Mouse (Mus musculus): Measurements from ENCODE around the gene Dusp1. TPM values are rescaled to one million over a fixed set of nuclear protein-coding genes. Genes with fewer than 3 reads are reported as not detected.

Dusp1 gene
- polyA plus RNA-seq, 1 experiment from 2014 or later: 35.7 TPM

DNA sequence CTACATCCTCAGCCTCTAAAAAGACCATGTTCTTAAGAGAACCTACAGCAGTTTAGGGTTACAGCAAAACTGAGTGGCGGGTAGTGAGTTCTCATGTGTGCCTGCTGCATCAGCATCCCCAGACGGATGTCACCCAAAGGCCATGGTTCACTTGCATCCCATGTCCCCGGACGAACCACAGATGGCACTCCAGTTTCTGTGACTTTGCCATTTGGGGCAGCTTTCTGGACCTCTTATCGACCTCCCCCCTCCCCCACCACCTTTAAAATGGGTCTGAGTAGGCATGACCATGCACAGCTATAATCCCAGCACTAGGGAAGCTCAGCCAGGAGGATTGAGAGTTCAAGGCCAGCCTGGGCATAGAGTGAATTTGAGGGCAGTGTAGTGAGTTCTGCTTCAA lies 31.3 kb upstream of the Dusp1 start:
- H3K4me1 ChIP-seq (ENCODE audit: control insufficient read depth, insufficient read depth, low read length): peaks cover 43% of the 10 kb centered on the region
- ATAC-seq (replicated peaks; ENCODE audit: extremely low read depth, insufficient read depth, low FRiP score): no peak

DNA sequence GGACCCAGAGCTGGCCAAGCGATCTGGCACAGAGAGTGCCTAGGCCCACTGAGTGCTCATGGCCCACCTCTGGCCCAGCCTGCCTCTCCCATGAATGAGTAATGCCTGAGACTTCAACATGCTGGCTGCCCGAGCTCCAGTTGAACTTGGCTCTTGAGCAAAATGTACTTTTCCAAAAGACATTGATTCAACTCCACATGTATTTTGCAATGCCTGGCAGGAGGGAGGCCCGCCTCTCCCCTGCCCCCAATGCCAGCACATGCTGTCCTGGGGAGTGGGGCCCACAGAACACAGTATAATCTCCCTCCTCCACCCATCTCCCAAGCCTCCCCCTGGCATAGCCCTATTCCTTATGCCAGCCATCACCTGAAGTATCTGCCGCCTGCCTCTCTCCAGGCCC lies 30.6 kb upstream of the Dusp1 start:
- H3K27ac ChIP-seq (ENCODE audit: low read length): peak overlapping the region; percentile 56
- H3K4me3 ChIP-seq (ENCODE audit: low read length): no peak overlapping the region
- H3K36me3 ChIP-seq (ENCODE audit: control insufficient read depth, insufficient read depth): 0 out of 2 replicates have a peak, but pooled peaks cover under 1% of the 10 kb centered on the region
- H3K4me1 ChIP-seq (ENCODE audit: control insufficient read depth, insufficient read depth, low read length): peaks cover 46% of the 10 kb centered on the region
- no peaks in the 10 kb centered on the region for H3K27me3 ChIP-seq (ENCODE audit: control insufficient read depth, insufficient read depth, low read length)
- 83% methylated on average over 4 of the region's 4 CpGs for WGBS
- H3K4me2 ChIP-seq (ENCODE audit: low read depth, low read length): no peak overlapping the region
- H3K9me3 ChIP-seq (replicated peaks; ENCODE audit: control insufficient read depth, low read length): no peaks in the 10 kb centered on the region
- ATAC-seq (replicated peaks; ENCODE audit: extremely low read depth, insufficient read depth, low FRiP score): no peak
- H3K9ac ChIP-seq (ENCODE audit: low read length): no peak overlapping the region

More for the DNA sequence above, 31.3 kb upstream of the Dusp1 start:
- Histone ChIP-seq H3K4me2 (ENCODE audit: low read depth, low read length) (no peak overlapping the region), H3K27ac (ENCODE audit: low read length) (peak overlapping the region; percentile 5; the same call in 1 of the 2 replicates), H3K4me3 (ENCODE audit: low read length) (no peak overlapping the region), H3K27me3 (ENCODE audit: control insufficient read depth, insufficient read depth, low read length) (no peaks in the 10 kb centered on the region), H3K9ac (ENCODE audit: low read length) (no peak overlapping the region), H3K9me3 (replicated peaks; ENCODE audit: control insufficient read depth, low read length) (no peaks in the 10 kb centered on the region), H3K36me3 (ENCODE audit: control insufficient read depth, insufficient read depth) (no peaks in the 10 kb centered on the region)
- 94% methylated on average over 5 of the region's 5 CpGs for WGBS

DNA sequence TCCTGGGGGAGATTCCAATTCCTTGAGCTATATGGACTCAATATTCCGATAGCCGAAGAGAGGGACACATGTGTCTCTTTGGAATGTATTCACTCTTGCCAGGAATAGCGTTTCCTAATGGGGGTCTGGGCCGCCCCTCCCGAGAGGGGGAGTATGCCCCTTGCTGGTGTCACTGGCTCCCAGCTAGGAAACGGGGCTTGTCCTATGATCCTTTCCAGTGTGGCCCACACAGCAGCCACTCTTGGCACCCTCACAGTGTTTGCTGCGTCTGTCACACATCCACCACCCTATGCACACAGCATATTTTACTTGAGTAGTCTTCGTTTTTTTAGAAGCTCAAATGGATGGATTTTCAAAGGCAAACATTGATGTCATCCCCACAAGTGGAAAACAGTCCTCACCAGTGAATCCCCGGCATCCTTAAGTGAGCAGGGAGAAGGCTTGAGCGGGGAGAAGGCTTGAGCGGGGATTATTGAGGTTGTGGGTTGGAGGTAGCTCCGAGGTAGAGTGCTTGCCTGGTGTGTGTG lies 26.1 kb upstream of the Dusp1 start:
- 78% methylated on average over 12 of the region's 12 CpGs for WGBS
- Histone ChIP-seq H3K9ac (ENCODE audit: low read length) (no peak overlapping the region), H3K4me1 (ENCODE audit: control insufficient read depth, insufficient read depth, low read length) (peaks cover 39% of the 10 kb centered on the region), H3K4me2 (ENCODE audit: low read depth, low read length) (no peak overlapping the region), H3K27ac (ENCODE audit: low read length) (no peak overlapping the region), H3K36me3 (ENCODE audit: control insufficient read depth, insufficient read depth) (0 out of 2 replicates have a peak, but pooled peaks cover 2% of the 10 kb centered on the region), H3K9me3 (replicated peaks; ENCODE audit: control insufficient read depth, low read length) (no peaks in the 10 kb centered on the region), H3K27me3 (ENCODE audit: control insufficient read depth, insufficient read depth, low read length) (no peaks in the 10 kb centered on the region), H3K4me3 (ENCODE audit: low read length) (no peak overlapping the region)
- no peak for ATAC-seq (replicated peaks; ENCODE audit: extremely low read depth, insufficient read depth, low FRiP score)

DNA sequence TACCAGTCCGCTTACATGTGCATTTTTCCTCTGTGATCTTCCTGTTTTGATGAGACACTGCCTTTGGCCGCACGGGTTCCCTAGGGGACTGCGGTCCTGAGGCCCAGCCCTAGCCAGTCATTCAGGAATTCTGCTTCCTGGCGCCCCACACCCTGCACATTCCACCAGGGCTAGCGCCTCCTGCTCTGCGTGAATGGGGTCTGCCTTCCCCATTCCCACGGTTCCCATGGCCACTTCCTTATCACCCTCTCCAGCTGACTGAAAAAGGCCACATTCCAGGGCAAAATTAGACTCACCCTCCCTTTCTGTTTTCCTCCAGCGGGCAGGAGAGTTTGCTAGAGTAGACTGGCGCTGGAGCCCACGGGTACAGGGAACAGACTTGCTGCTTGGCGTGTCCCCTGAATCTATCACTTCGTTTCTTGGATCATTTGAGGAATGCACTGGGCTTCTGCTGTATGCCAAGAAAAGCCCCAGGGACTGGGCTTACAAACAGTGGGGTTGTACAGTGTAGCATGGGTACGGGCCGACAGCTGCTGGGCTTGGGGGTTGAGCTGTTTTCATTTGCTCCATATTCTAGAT lies 22.7 kb upstream of the Dusp1 start:
- peaks cover 51% of the 10 kb centered on the region for H3K4me1 ChIP-seq (ENCODE audit: control insufficient read depth, insufficient read depth, low read length)
- H3K27me3 ChIP-seq (ENCODE audit: control insufficient read depth, insufficient read depth, low read length): no peaks in the 10 kb centered on the region
- peak; percentile 93 for ATAC-seq (replicated peaks; ENCODE audit: extremely low read depth, insufficient read depth, low FRiP score)
- peak overlapping the region; percentile 53 for H3K9ac ChIP-seq (ENCODE audit: low read length)
- peak overlapping the region; percentile 46 for H3K4me2 ChIP-seq (ENCODE audit: low read depth, low read length)
- peak overlapping the region; percentile 6 for H3K4me3 ChIP-seq (ENCODE audit: low read length)
- H3K9me3 ChIP-seq (replicated peaks; ENCODE audit: control insufficient read depth, low read length): no peaks in the 10 kb centered on the region
- H3K36me3 ChIP-seq (ENCODE audit: control insufficient read depth, insufficient read depth): peaks cover 6% of the 10 kb centered on the region; the same call in 1 of the 2 replicates
- H3K27ac ChIP-seq (ENCODE audit: low read length): peak overlapping the region; percentile 96
- WGBS: 10% methylated on average over 15 of the region's 15 CpGs

DNA sequence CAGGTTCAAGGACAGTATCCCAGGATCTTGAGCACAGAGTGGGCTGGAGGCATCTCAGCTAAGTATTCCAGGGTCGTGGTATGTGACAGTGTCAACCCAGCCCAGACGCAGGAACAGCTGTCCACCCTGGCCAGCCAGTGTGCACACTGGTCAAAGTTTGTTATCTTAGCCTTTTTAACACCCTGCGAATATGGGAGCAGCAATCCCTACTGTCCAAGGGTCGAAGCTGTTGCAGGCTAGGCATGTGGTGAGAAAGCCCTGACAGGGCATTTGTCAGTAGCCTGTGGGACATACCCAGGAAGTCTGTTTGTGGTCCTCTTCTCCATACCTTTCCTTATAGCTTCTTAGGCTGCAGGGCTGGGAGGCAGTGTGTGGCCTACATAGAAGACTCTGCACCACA lies 22.1 kb upstream of the Dusp1 start:
- peak; percentile 3; the same call in 1 of the 2 replicates for ATAC-seq (replicated peaks; ENCODE audit: extremely low read depth, insufficient read depth, low FRiP score)
- H3K36me3 ChIP-seq (ENCODE audit: control insufficient read depth, insufficient read depth): peaks cover 6% of the 10 kb centered on the region; the same call in 1 of the 2 replicates
- peaks cover 57% of the 10 kb centered on the region for H3K4me1 ChIP-seq (ENCODE audit: control insufficient read depth, insufficient read depth, low read length)
- H3K4me2 ChIP-seq (ENCODE audit: low read depth, low read length): peak overlapping the region; percentile 46
- no peaks in the 10 kb centered on the region for H3K27me3 ChIP-seq (ENCODE audit: control insufficient read depth, insufficient read depth, low read length)
- peak overlapping the region; percentile 96 for H3K27ac ChIP-seq (ENCODE audit: low read length)
- WGBS: 32% methylated on average over 4 of the region's 4 CpGs
- H3K9me3 ChIP-seq (replicated peaks; ENCODE audit: control insufficient read depth, low read length): no peaks in the 10 kb centered on the region
- H3K9ac ChIP-seq (ENCODE audit: low read length): peak overlapping the region; percentile 53
- no peak overlapping the region for H3K4me3 ChIP-seq (ENCODE audit: low read length)

DNA sequence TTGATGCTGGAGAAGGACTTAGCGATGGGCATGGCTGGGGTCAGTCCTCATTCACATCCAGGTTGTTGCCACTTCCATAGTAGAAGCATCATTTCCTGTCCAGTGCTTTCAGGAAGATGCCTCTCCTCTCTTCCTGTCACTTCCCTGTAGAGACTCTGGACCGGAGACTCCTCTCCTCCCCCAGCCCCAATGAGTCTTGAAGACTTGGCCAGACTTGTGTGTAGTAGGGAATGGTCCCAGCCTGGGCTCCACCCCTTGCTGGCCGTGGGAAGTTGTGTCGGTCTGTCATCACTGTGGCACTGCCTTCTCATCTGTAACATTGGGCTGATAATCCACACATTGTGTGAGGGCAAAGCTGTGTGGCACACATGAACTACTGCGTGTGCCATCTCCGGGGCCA lies 21.7 kb upstream of the Dusp1 start:
- Histone ChIP-seq H3K27me3 (ENCODE audit: control insufficient read depth, insufficient read depth, low read length) (no peaks in the 10 kb centered on the region), H3K27ac (ENCODE audit: low read length) (peak overlapping the region; percentile 96), H3K4me1 (ENCODE audit: control insufficient read depth, insufficient read depth, low read length) (peaks cover 57% of the 10 kb centered on the region), H3K9me3 (replicated peaks; ENCODE audit: control insufficient read depth, low read length) (no peaks in the 10 kb centered on the region), H3K36me3 (ENCODE audit: control insufficient read depth, insufficient read depth) (peaks cover 6% of the 10 kb centered on the region; the same call in 1 of the 2 replicates), H3K4me3 (ENCODE audit: low read length) (no peak overlapping the region), H3K4me2 (ENCODE audit: low read depth, low read length) (no peak overlapping the region), H3K9ac (ENCODE audit: low read length) (peak overlapping the region; percentile 53)
- no peak for ATAC-seq (replicated peaks; ENCODE audit: extremely low read depth, insufficient read depth, low FRiP score)
- 54% methylated on average over 6 of the region's 6 CpGs for WGBS

DNA sequence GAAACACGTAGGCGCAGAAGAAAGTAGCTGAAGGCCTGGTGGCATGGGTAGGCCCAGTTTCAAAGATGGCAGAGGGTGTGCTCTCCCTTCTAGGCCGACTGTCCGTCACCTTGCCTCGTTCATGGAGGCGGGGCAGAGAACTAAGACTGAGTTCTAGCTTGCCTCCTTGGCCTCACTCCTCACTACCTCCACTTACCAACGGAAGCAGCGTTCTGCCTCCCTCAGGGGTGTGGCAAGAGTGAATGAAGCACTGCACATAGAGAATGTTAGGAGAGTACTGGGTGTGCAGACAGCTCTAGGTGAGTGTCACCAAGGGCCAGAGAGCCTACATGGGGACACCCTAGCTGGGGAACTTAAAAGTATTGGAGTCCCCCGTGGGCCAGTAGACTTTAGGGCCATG lies 21.1 kb upstream of the Dusp1 start:
- Histone ChIP-seq H3K27me3 (ENCODE audit: control insufficient read depth, insufficient read depth, low read length) (no peaks in the 10 kb centered on the region), H3K27ac (ENCODE audit: low read length) (peak overlapping the region; percentile 96), H3K4me3 (ENCODE audit: low read length) (no peak overlapping the region), H3K36me3 (ENCODE audit: control insufficient read depth, insufficient read depth) (peaks cover 6% of the 10 kb centered on the region; the same call in 1 of the 2 replicates), H3K4me1 (ENCODE audit: control insufficient read depth, insufficient read depth, low read length) (peaks cover 58% of the 10 kb centered on the region), H3K9ac (ENCODE audit: low read length) (no peak overlapping the region), H3K4me2 (ENCODE audit: low read depth, low read length) (no peak overlapping the region), H3K9me3 (replicated peaks; ENCODE audit: control insufficient read depth, low read length) (no peaks in the 10 kb centered on the region)
- WGBS: 94% methylated on average over 9 of the region's 9 CpGs
- no peak for ATAC-seq (replicated peaks; ENCODE audit: extremely low read depth, insufficient read depth, low FRiP score)

DNA sequence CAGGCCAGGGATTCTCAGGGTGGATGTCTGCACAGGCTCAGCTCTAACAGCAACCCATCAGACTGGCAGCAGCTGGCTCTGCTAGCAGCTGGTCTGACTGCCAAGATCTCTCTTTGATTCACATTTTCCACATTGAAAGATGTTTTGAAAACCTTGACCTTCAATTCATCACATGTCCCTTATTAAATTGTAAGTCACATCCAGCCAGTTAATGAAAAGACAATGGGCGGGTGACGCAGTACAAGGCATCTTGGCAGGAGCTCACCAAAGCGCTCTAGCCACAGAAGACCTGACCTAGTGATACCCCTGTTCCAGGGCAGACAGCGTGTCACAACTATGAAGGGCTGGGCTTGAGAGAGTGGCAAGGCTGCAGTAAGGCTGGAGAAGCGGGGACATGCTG lies 20.4 kb upstream of the Dusp1 start:
- peaks cover 63% of the 10 kb centered on the region for H3K4me1 ChIP-seq (ENCODE audit: control insufficient read depth, insufficient read depth, low read length)
- H3K4me2 ChIP-seq (ENCODE audit: low read depth, low read length): no peak overlapping the region
- no peaks in the 10 kb centered on the region for H3K27me3 ChIP-seq (ENCODE audit: control insufficient read depth, insufficient read depth, low read length)
- 58% methylated on average over 5 of the region's 5 CpGs for WGBS
- H3K4me3 ChIP-seq (ENCODE audit: low read length): no peak overlapping the region
- peaks cover 3% of the 10 kb centered on the region; the same call in 1 of the 2 replicates for H3K36me3 ChIP-seq (ENCODE audit: control insufficient read depth, insufficient read depth)
- peak overlapping the region; percentile 96 for H3K27ac ChIP-seq (ENCODE audit: low read length)
- ATAC-seq (replicated peaks; ENCODE audit: extremely low read depth, insufficient read depth, low FRiP score): no peak
- peak overlapping the region; percentile 37 for H3K9ac ChIP-seq (ENCODE audit: low read length)
- H3K9me3 ChIP-seq (replicated peaks; ENCODE audit: control insufficient read depth, low read length): no peaks in the 10 kb centered on the region

DNA sequence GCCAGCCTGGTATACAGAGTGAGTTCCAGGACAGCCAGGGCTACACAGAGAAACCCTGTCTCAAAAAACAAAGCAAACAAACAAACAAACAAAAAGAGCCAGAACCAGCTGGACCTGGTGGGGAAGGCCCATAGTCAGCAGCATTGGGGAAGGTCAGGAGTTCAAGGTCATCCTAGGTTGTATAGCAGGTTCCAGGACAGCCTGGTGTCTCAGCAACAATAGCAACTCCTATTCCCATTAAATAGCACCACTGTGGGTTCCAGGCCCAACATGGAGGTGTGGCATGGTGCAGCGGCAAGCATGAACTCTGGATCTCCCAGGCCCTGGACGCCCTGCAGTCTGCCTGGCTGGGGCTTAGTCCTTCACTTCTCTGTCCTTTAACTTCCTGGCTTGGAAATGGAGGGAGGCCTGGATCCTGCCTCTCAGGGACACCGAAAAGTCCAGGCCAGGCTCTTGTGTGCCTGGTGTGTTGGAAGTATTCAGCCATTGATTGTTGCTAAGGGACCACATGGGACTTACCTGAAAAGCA lies 19.0 kb upstream of the Dusp1 start:
- 91% methylated on average over 3 of the region's 3 CpGs for WGBS
- H3K9ac ChIP-seq (ENCODE audit: low read length): no peak overlapping the region
- peaks cover 77% of the 10 kb centered on the region for H3K4me1 ChIP-seq (ENCODE audit: control insufficient read depth, insufficient read depth, low read length)

More for the DNA sequence above, 19.0 kb upstream of the Dusp1 start:
- Histone ChIP-seq H3K27me3 (ENCODE audit: control insufficient read depth, insufficient read depth, low read length) (no peaks in the 10 kb centered on the region), H3K27ac (ENCODE audit: low read length) (no peak overlapping the region), H3K36me3 (ENCODE audit: control insufficient read depth, insufficient read depth) (peaks cover 3% of the 10 kb centered on the region; the same call in 1 of the 2 replicates), H3K4me2 (ENCODE audit: low read depth, low read length) (no peak overlapping the region), H3K9me3 (replicated peaks; ENCODE audit: control insufficient read depth, low read length) (no peaks in the 10 kb centered on the region), H3K4me3 (ENCODE audit: low read length) (no peak overlapping the region)
- no peak for ATAC-seq (replicated peaks; ENCODE audit: extremely low read depth, insufficient read depth, low FRiP score)

Data from heart, embryonic 16.5 days (tissue).